Mouse (Mus musculus) adrenal gland, postnatal 36 days (tissue): Measurements from ENCODE around the gene Srsf3. TPM values are rescaled to one million over a fixed set of nuclear protein-coding genes. Genes with fewer than 3 reads are reported as not detected.
A peak's percentile ranks its signal among the peaks of the same experiment; 100 is the strongest.
"Not testable (repeated sequence)": the region's sequence is repeated elsewhere in the genome, so short reads cannot be mapped to it uniquely, and the experiment has no call there.

Source experiments
- DNase-seq, 2 experiments: peaks; one replicate each; pipeline ENCODE4 v3.0.0; 2021; ENCODE audit warnings: mixed read lengths in 1 of 2
- total RNA-seq, 2 experiments: library from RNA; stranded (reverse); gene quantifications; 2 replicates each; pipeline ENCODE4 v1.2.3; 2021

Gene Srsf3
- total RNA-seq, 2 experiments from 2014 or later: 147 to 148 TPM

GRCm38 (mm10) chr17:29018292-29018984, 14.0 kb upstream of the Srsf3 start:
- no peak for DNase-seq

- no peak for DNase-seq
These were observed 13.0 kb upstream of the Srsf3 start for GRCm38 (mm10) chr17:29019391-29019790.

- no peak for DNase-seq
These were observed 12.0 kb upstream of the Srsf3 start for GRCm38 (mm10) chr17:29020444-29020843.

- peak in 1 of 2 experiments; percentile 39 for DNase-seq
These were observed 10.1 kb upstream of the Srsf3 start for GRCm38 (mm10) chr17:29022230-29022819.

- DNase-seq: no peak
These were observed 9.1 kb upstream of the Srsf3 start for GRCm38 (mm10) chr17:29023346-29023745.

- DNase-seq: no peak
These were observed 8.2 kb upstream of the Srsf3 start for GRCm38 (mm10) chr17:29024047-29024892.

- no peak for DNase-seq
These were observed 7.4 kb upstream of the Srsf3 start for GRCm38 (mm10) chr17:29024896-29025565.

GRCm38 (mm10) chr17:29026652-29027356, 5.6 kb upstream of the Srsf3 start:
- DNase-seq: no peak

- no peak for DNase-seq
These were observed 1.9 kb upstream of the Srsf3 start for GRCm38 (mm10) chr17:29030321-29031034.

- DNase-seq: not testable (repeated sequence)
These were observed 1.2 kb upstream of the Srsf3 start for GRCm38 (mm10) chr17:29031085-29031711.

- DNase-seq: peak in 1 of 2 experiments; percentile 59
These were observed 606 bp upstream of the Srsf3 start for GRCm38 (mm10) chr17:29031771-29032273.

- DNase-seq: no peak
These were observed 1.2 kb downstream of the Srsf3 start for GRCm38 (mm10) chr17:29033569-29034061.

GRCm38 (mm10) chr17:29034264-29034663, 1.8 kb downstream of the Srsf3 start:
- DNase-seq: no peak

GRCm38 (mm10) chr17:29035506-29035905, 3.1 kb downstream of the Srsf3 start:
- DNase-seq: no peak

- DNase-seq: peak in 1 of 2 experiments; percentile 25
These were observed 6.9 kb downstream of the Srsf3 start for GRCm38 (mm10) chr17:29039351-29039750.

- DNase-seq: not testable (repeated sequence)
These were observed 9.2 kb downstream of the Srsf3 start for GRCm38 (mm10) chr17:29041632-29042031.

- no peak for DNase-seq
These were observed 10.1 kb downstream of the Srsf3 start for GRCm38 (mm10) chr17:29042569-29042968.

- DNase-seq: no peak
These were observed 11.2 kb downstream of the Srsf3 start for GRCm38 (mm10) chr17:29043583-29043982.

- DNase-seq: no peak
These were observed 11.9 kb downstream of the Srsf3 start for GRCm38 (mm10) chr17:29044146-29044924.
